Mouse (Mus musculus) midbrain, embryonic 11.5 days (tissue): ENCODE measurements at regions not wholly inside any gene's neighbourhood (a gene's known extent, or its start where the extent isn't known, plus 50 kb on each side); places are given as distances from the start of the nearest gene placed in this dataset.
"Not testable (repeated sequence)": the region's sequence is repeated elsewhere in the genome, so short reads cannot be mapped to it uniquely, and the experiment has no call there.

Source experiments
- ATAC-seq: fragments of 200-750 bp; cut with Nextera tagmentation; 2 replicates; pipeline ENCODE4 v1.8.0; 2017; ENCODE audit warnings: moderate TSS enrichment, moderate library complexity; ENCODE audit not compliant: low FRiP score
- DNase-seq: peaks from one replicate; pipeline ENCODE4 v3.0.0; 2015; ENCODE audit warnings: low spot score; ENCODE audit errors: missing footprints
- H3K27ac ChIP-seq: fragments of 300-500 bp; sonication (generic); 2 replicates; pipeline ENCODE4 v1.5.1; 2014; ENCODE audit warnings: low read depth, low read length
- H3K27me3 ChIP-seq: fragments of 300-500 bp; sonication (generic); 2 replicates; pipeline ENCODE4 v1.6.1; 2014; ENCODE audit warnings: mild to moderate bottlenecking, low read length, moderate library complexity, mixed read lengths; ENCODE audit not compliant: control insufficient read depth, insufficient read depth
- H3K36me3 ChIP-seq: fragments of 300-500 bp; sonication (generic); 2 replicates; pipeline ENCODE4 v1.6.1; 2014; ENCODE audit warnings: mild to moderate bottlenecking, low read length, moderate library complexity, mixed read lengths; ENCODE audit not compliant: control insufficient read depth, insufficient read depth
- H3K4me1 ChIP-seq: fragments of 300-500 bp; sonication (generic); 2 replicates; pipeline ENCODE4 v1.6.1; 2014; ENCODE audit warnings: low read length; ENCODE audit not compliant: control insufficient read depth, insufficient read depth
- H3K4me2 ChIP-seq: fragments of 300-500 bp; sonication (generic); 2 replicates; pipeline ENCODE4 v1.6.1; 2014; ENCODE audit warnings: mild to moderate bottlenecking, moderate library complexity
- H3K4me3 ChIP-seq: fragments of 300-500 bp; sonication (generic); 2 replicates; pipeline ENCODE4 v1.5.1; 2014; ENCODE audit warnings: low read depth, low read length
- H3K9ac ChIP-seq: fragments of 300-500 bp; sonication (generic); 2 replicates; pipeline ENCODE4 v1.6.1; 2014; ENCODE audit warnings: low read length
- H3K9me3 ChIP-seq: fragments of 300-500 bp; sonication (generic); 2 replicates; pipeline ENCODE4 v1.6.1; 2016; ENCODE audit warnings: low read length; ENCODE audit not compliant: control insufficient read depth
- WGBS: fragments of 180-500 bp; shearing (Covaris S2); extraction: QIAGEN DNeasy Blood & Tissue Kit; methylation state at CpG from one replicate; pipeline ENCODE4 v1.1.7; 2014; 5-methylcytosine and 5-hydroxymethylcytosine counted together

DNA sequence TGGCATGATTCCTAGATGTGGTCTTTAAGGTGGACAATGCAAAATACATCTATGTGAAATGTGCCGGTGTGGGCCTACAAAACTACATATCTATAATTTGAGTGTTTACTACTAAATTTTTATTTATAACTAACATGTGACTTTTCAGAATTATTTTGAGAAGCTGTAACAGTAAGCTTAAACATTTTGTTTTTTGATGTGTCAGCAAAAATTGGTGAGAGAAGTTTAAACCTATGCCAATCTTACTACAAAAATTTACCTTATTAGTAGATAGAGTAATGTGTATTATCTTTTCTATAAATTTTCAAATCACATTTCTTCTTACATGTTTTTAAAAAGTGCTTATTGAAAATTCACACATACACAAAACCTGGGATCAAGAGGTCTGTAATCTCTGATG is 525.1 kb upstream of the Rorb start:
- H3K27ac ChIP-seq = no peak overlapping the region
- ATAC-seq (no peak), DNase-seq (no peak)
- H3K9me3 ChIP-seq = no peaks in the 10 kb centered on the region
- no peak overlapping the region for H3K9ac ChIP-seq
- no peaks in the 10 kb centered on the region for H3K27me3 ChIP-seq
- no peak overlapping the region for H3K4me3 ChIP-seq
- 93% methylated on average over 1 of the region's 1 CpGs for WGBS
- no peaks in the 10 kb centered on the region for H3K4me1 ChIP-seq
- H3K4me2 ChIP-seq = no peak overlapping the region
- H3K36me3 ChIP-seq = no peaks in the 10 kb centered on the region

DNA sequence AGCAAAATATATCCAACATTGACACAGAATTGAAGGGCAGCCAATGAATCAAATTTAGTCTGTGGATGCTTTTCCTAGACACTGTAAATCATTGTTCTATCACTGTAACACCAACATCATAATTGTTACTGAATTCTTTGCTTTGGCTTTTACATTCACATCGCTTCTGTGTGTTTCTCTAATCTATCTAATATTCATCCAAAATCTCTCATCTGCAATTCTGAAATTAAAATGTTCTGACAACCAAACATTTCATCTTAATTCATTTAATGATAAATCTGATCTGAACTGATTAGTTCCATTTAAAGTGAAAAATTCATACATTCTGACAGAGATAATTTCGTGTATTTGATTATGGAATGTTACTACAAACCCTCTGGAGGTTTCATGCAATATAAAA is 476.9 kb upstream of the Rorb start:
- H3K9ac ChIP-seq = no peak overlapping the region
- H3K4me2 ChIP-seq = no peak overlapping the region
- no peak for DNase-seq
- H3K36me3 ChIP-seq = no peaks in the 10 kb centered on the region
- H3K9me3 ChIP-seq = no peaks in the 10 kb centered on the region
- ATAC-seq = no peak
- H3K4me1 ChIP-seq = no peaks in the 10 kb centered on the region
- no peaks in the 10 kb centered on the region for H3K27me3 ChIP-seq
- no peak overlapping the region for H3K27ac ChIP-seq
- H3K4me3 ChIP-seq = no peak overlapping the region
- WGBS = 70% methylated on average over 2 of the region's 2 CpGs

DNA sequence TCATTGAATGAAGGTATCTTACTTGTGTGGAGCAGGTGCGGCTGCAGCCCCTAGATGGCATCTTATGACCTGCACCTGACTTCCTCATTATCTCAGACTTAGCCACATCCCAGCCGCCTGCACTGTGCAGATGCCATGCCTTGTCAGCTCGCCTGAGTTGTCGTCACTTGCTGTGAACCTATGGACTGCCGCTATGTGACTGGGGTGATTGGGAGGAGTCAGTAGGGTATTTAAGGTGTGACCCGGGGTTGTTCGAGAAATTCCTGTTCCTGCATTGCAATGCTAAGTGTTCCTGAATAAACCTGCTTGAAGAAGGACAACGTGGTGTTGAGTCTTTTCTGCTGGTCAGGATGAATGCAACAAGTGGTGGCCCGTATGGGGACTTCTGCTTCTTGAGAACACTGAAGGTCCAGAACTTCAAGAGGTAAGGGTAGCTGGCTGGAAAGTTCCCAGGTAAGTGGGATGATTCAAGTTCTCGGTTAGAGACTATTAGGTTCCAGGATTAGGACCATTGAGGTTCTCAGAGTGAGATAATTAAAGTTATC is 464.1 kb upstream of the Rorb start:
- H3K4me3 ChIP-seq, H3K27ac ChIP-seq, ATAC-seq, H3K36me3 ChIP-seq, H3K27me3 ChIP-seq, H3K9ac ChIP-seq, DNase-seq, H3K9me3 ChIP-seq, H3K4me1 ChIP-seq, H3K4me2 ChIP-seq: not testable (repeated sequence)
- WGBS = 94% methylated on average over 10 of the region's 10 CpGs

DNA sequence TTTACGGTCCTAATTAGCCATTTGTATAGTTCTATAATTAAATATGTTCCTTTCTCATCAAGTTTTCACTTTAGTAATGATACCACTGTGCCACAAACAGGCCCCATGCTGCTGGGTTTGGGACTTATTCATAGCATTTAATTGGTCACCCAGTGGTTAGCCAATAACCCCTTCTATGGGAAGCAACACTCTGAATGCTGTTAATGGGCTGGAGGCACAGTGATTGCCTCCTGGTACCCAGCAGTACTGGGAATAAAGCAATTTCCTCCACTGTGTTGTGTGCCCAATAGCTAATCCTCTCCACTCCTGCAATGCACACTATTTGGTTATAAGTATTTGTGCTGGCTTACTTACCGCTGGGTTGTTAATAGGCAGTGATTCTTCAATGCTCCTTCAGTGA is 453.7 kb upstream of the Rorb start:
- no peaks in the 10 kb centered on the region for H3K27me3 ChIP-seq
- no peak for DNase-seq

DNA sequence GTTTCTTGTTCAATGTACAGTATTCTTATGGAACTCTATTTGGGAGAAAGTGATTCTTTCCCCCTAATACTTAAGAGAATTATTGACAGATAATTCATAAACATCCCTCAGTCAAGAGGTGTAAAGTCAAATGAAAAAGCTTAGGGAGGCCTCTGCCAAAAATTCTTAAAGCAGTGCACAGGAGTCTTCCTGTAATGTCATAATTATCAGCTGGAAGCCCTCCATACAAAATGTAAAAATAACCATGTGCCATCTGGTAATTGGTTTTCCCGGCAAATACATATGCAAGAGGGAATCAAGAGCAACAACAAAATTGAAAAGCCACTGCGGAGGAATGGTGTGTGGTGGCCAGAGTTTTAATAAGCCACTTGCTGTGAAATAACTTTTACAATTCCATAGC is 424.1 kb upstream of the Rorb start:
- Histone ChIP-seq H3K4me2 (no peak overlapping the region), H3K27me3 (no peaks in the 10 kb centered on the region), H3K4me1 (no peaks in the 10 kb centered on the region), H3K9me3 (no peaks in the 10 kb centered on the region), H3K9ac (no peak overlapping the region), H3K4me3 (no peak overlapping the region), H3K36me3 (no peaks in the 10 kb centered on the region), H3K27ac (no peak overlapping the region)
- DNase-seq (no peak), ATAC-seq (no peak)
- WGBS = 82% methylated on average over 2 of the region's 2 CpGs

More for the DNA sequence above, 453.7 kb upstream of the Rorb start:
- Histone ChIP-seq H3K9ac (no peak overlapping the region), H3K9me3 (no peaks in the 10 kb centered on the region), H3K4me1 (no peaks in the 10 kb centered on the region), H3K36me3 (no peaks in the 10 kb centered on the region), H3K4me2 (no peak overlapping the region), H3K27ac (no peak overlapping the region), H3K4me3 (no peak overlapping the region)
- WGBS = 85% methylated on average over 2 of the region's 2 CpGs
- ATAC-seq = no peak

DNA sequence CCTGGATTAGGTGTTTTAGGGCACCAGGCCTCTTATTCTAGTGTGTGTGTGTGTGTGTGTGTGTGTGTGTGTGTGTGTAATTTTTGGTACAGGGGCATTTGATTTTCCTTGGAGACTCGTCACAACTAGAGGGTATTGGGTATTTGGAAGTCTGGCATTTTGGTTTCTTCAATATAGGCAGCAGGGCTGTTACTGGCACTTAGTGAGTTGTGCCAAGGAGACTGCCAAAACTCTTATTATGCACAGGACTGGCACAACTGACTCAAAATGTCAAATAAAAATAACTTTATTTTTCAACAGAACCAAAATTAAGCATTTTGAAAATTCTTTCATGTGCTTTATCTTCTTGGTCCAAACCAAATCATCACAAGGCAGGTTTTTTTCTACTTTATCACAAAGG is 413.2 kb upstream of the Rorb start:
- Histone ChIP-seq H3K36me3 (no peaks in the 10 kb centered on the region), H3K9me3 (no peaks in the 10 kb centered on the region), H3K27me3 (no peaks in the 10 kb centered on the region), H3K27ac (no peak overlapping the region), H3K4me2 (no peak overlapping the region), H3K4me1 (no peaks in the 10 kb centered on the region), H3K4me3 (no peak overlapping the region), H3K9ac (no peak overlapping the region)
- ATAC-seq = no peak
- no peak for DNase-seq
- 69% methylated on average over 1 of the region's 1 CpGs for WGBS

DNA sequence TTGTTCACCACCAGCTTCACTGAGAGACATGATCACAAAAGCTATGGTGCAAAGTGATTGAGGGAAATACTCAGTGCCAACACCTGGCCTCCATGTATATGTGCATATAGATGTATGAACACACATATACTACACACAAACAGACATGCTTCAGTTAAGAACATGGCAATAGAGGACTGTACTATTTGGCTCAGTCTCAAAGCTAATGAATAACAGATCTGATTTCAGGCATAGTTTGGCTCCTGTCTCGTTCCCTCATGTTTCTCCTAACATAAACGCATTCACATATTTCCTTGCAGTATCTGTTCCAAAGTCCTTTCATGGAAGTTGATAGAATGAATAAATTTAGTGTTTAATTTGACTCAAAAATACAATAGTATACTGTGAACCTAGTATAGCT is 412.6 kb upstream of the Rorb start:
- Histone ChIP-seq H3K27me3 (no peaks in the 10 kb centered on the region), H3K4me2 (no peak overlapping the region), H3K9ac (no peak overlapping the region), H3K9me3 (no peaks in the 10 kb centered on the region), H3K4me1 (no peaks in the 10 kb centered on the region), H3K4me3 (no peak overlapping the region), H3K27ac (no peak overlapping the region), H3K36me3 (no peaks in the 10 kb centered on the region)
- 94% methylated on average over 2 of the region's 2 CpGs for WGBS
- DNase-seq (no peak), ATAC-seq (no peak)

DNA sequence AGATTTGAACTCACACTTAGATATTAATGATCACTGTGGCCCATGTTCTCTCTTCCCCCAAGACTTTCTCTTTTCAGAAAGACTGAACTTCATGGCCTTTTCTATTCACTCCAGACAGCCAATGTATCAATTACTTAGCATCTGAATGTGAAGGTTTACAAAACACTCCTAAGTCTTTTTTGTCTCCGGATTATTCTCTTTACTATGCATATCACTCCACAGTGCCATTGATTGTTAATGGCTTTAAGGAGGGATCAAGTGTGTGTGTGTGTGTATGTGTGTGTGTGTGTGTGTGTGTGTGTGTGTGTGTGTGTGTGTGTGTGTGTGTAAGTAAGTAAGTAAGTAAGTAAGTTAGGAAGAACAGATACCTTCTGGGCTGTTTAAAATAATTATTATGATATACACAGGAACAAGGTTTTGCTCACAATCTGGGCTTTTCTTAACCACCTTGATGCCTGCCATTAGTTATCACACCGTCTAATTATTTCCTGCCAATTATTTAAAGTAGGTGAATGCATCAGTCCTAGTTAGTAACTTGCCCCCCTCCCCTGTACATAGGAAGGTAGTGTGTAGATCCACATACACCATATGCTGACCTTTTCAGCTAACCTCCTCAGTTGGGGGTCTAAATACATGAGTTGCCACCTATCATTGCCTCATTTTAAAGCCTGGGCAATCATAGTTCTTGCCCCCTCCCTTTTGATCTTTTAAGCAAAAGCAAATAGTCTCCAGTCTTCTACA is 367.4 kb upstream of the Rorb start:
- 53% methylated on average over 2 of the region's 2 CpGs for WGBS
- Histone ChIP-seq H3K27me3 (no peaks in the 10 kb centered on the region), H3K36me3 (no peaks in the 10 kb centered on the region), H3K27ac (no peak overlapping the region), H3K9me3 (no peaks in the 10 kb centered on the region), H3K4me1 (no peaks in the 10 kb centered on the region), H3K4me3 (no peak overlapping the region), H3K4me2 (no peak overlapping the region), H3K9ac (no peak overlapping the region)
- ATAC-seq (peak; percentile 85), DNase-seq (no peak)
